Mouse (Mus musculus): ENCODE measurements around the gene Spns3. TPM values are rescaled to one million over a fixed set of nuclear protein-coding genes. Genes with fewer than 3 reads are reported as not detected.

The Spns3 gene
- total and polyA plus RNA-seq, 2 experiments from 2014 or later: 0.04 TPM; not detected in 1

GRCm38 (mm10) chr11:72479499-72479898, 70.8 kb downstream of the Spns3 start:
- WGBS: 62% methylated on average over 2 of the region's 2 CpGs
- DNase-seq (ENCODE audit: low spot score) (no peak), ATAC-seq (ENCODE audit: insufficient read depth, low read depth) (no peak)
- Histone ChIP-seq H3K4me2 (ENCODE audit: low read depth, low read length) (no peak overlapping the region), H3K27ac (ENCODE audit: low read depth) (no peak overlapping the region), H3K36me3 (replicated peaks; ENCODE audit: control insufficient read depth, insufficient read depth, low read length) (no peaks in the 10 kb centered on the region), H3K9me3 (replicated peaks; ENCODE audit: control insufficient read depth, low read length) (no peaks in the 10 kb centered on the region), H3K4me1 (ENCODE audit: control insufficient read depth, insufficient read depth) (peaks cover 15% of the 10 kb centered on the region), H3K27me3 (ENCODE audit: control insufficient read depth, insufficient read depth, low read length) (no peaks in the 10 kb centered on the region), H3K9ac (replicated peaks; ENCODE audit: low read depth, low read length) (no peak overlapping the region), H3K4me3 (ENCODE audit: low read depth, low read length) (no peak overlapping the region)
- TF ChIP-seq CTCF (IDR thresholded peaks at IDR 0.05; ENCODE audit: low read depth) (no peak), EP300 (IDR thresholded peaks at IDR 0.05; ENCODE audit: low read depth) (no peak)

- Histone ChIP-seq H3K4me2 (ENCODE audit: low read depth, low read length) (no peak overlapping the region), H3K27ac (ENCODE audit: low read depth) (peak overlapping the region; percentile 79), H3K9me3 (replicated peaks; ENCODE audit: control insufficient read depth, low read length) (no peaks in the 10 kb centered on the region), H3K27me3 (ENCODE audit: control insufficient read depth, insufficient read depth, low read length) (no peaks in the 10 kb centered on the region), H3K4me1 (ENCODE audit: control insufficient read depth, insufficient read depth) (peaks cover 15% of the 10 kb centered on the region), H3K36me3 (replicated peaks; ENCODE audit: control insufficient read depth, insufficient read depth, low read length) (no peaks in the 10 kb centered on the region), H3K4me3 (ENCODE audit: low read depth, low read length) (no peak overlapping the region), H3K9ac (replicated peaks; ENCODE audit: low read depth, low read length) (no peak overlapping the region)
- 31% methylated on average over 6 of the region's 6 CpGs for WGBS
- 0 out of 2 replicates have a peak, but pooled peaks have one; percentile 31 for ATAC-seq (ENCODE audit: insufficient read depth, low read depth)
- TF ChIP-seq CTCF (IDR thresholded peaks at IDR 0.05; ENCODE audit: low read depth): no peak
- TF ChIP-seq EP300 (IDR thresholded peaks at IDR 0.05; ENCODE audit: low read depth): no peak
- no peak for DNase-seq (ENCODE audit: low spot score)
These were observed 72.1 kb downstream of the Spns3 start for GRCm38 (mm10) chr11:72478228-72478627.

- Histone ChIP-seq H3K9me3 (replicated peaks; ENCODE audit: control insufficient read depth, low read length) (no peaks in the 10 kb centered on the region), H3K4me3 (ENCODE audit: low read depth, low read length) (no peak overlapping the region), H3K27ac (ENCODE audit: low read depth) (peak overlapping the region; percentile 79), H3K36me3 (replicated peaks; ENCODE audit: control insufficient read depth, insufficient read depth, low read length) (no peaks in the 10 kb centered on the region), H3K4me1 (ENCODE audit: control insufficient read depth, insufficient read depth) (peaks cover 15% of the 10 kb centered on the region), H3K4me2 (ENCODE audit: low read depth, low read length) (no peak overlapping the region), H3K9ac (replicated peaks; ENCODE audit: low read depth, low read length) (no peak overlapping the region), H3K27me3 (ENCODE audit: control insufficient read depth, insufficient read depth, low read length) (no peaks in the 10 kb centered on the region)
- DNase-seq (ENCODE audit: low spot score): no peak
- 83% methylated on average over 1 of the region's 1 CpGs for WGBS
- TF ChIP-seq CTCF (IDR thresholded peaks at IDR 0.05; ENCODE audit: low read depth) (no peak), EP300 (IDR thresholded peaks at IDR 0.05; ENCODE audit: low read depth) (no peak)
- ATAC-seq (ENCODE audit: insufficient read depth, low read depth): no peak
These were observed 72.7 kb downstream of the Spns3 start for GRCm38 (mm10) chr11:72477653-72478052.

GRCm38 (mm10) chr11:72477182-72477581, 73.1 kb downstream of the Spns3 start:
- TF ChIP-seq EP300 (IDR thresholded peaks at IDR 0.05; ENCODE audit: low read depth): no peak
- no peak for TF ChIP-seq CTCF (IDR thresholded peaks at IDR 0.05; ENCODE audit: low read depth)
- Histone ChIP-seq H3K9ac (replicated peaks; ENCODE audit: low read depth, low read length) (no peak overlapping the region), H3K36me3 (replicated peaks; ENCODE audit: control insufficient read depth, insufficient read depth, low read length) (no peaks in the 10 kb centered on the region), H3K4me3 (ENCODE audit: low read depth, low read length) (no peak overlapping the region), H3K4me1 (ENCODE audit: control insufficient read depth, insufficient read depth) (peaks cover 12% of the 10 kb centered on the region), H3K27me3 (ENCODE audit: control insufficient read depth, insufficient read depth, low read length) (no peaks in the 10 kb centered on the region), H3K27ac (ENCODE audit: low read depth) (peak overlapping the region; percentile 79), H3K9me3 (replicated peaks; ENCODE audit: control insufficient read depth, low read length) (no peaks in the 10 kb centered on the region), H3K4me2 (ENCODE audit: low read depth, low read length) (no peak overlapping the region)
- DNase-seq (ENCODE audit: low spot score) (no peak), ATAC-seq (ENCODE audit: insufficient read depth, low read depth) (peak; percentile 34; the same call in 1 of the 2 replicates)
- 32% methylated on average over 5 of the region's 5 CpGs for WGBS

GRCm38 (mm10) chr11:72476074-72476625, 74.2 kb downstream of the Spns3 start:
- Histone ChIP-seq H3K4me1 (ENCODE audit: control insufficient read depth, insufficient read depth) (peaks cover 1% of the 10 kb centered on the region; the same call in 1 of the 2 replicates), H3K36me3 (replicated peaks; ENCODE audit: control insufficient read depth, insufficient read depth, low read length) (no peaks in the 10 kb centered on the region), H3K9me3 (replicated peaks; ENCODE audit: control insufficient read depth, low read length) (no peaks in the 10 kb centered on the region), H3K4me3 (ENCODE audit: low read depth, low read length) (no peak overlapping the region), H3K9ac (replicated peaks; ENCODE audit: low read depth, low read length) (no peak overlapping the region), H3K27me3 (ENCODE audit: control insufficient read depth, insufficient read depth, low read length) (no peaks in the 10 kb centered on the region), H3K4me2 (ENCODE audit: low read depth, low read length) (no peak overlapping the region), H3K27ac (ENCODE audit: low read depth) (peak overlapping the region; percentile 58)
- no peak for TF ChIP-seq CTCF (IDR thresholded peaks at IDR 0.05; ENCODE audit: low read depth)
- no peak for TF ChIP-seq EP300 (IDR thresholded peaks at IDR 0.05; ENCODE audit: low read depth)
- ATAC-seq (ENCODE audit: insufficient read depth, low read depth) (no peak), DNase-seq (ENCODE audit: low spot score) (no peak)
- 82% methylated on average over 7 of the region's 7 CpGs for WGBS

GRCm38 (mm10) chr11:72475408-72475807, 74.9 kb downstream of the Spns3 start:
- no peak overlapping the region for H3K9ac ChIP-seq (replicated peaks; ENCODE audit: low read depth, low read length)
- H3K4me2 ChIP-seq (ENCODE audit: low read depth, low read length): no peak overlapping the region

More at GRCm38 (mm10) chr11:72475408-72475807, 74.9 kb downstream of the Spns3 start:
- Histone ChIP-seq H3K9me3 (replicated peaks; ENCODE audit: control insufficient read depth, low read length) (no peaks in the 10 kb centered on the region), H3K27ac (ENCODE audit: low read depth) (peak overlapping the region; percentile 58), H3K36me3 (replicated peaks; ENCODE audit: control insufficient read depth, insufficient read depth, low read length) (no peaks in the 10 kb centered on the region), H3K4me3 (ENCODE audit: low read depth, low read length) (no peak overlapping the region), H3K4me1 (ENCODE audit: control insufficient read depth, insufficient read depth) (peaks cover 1% of the 10 kb centered on the region), H3K27me3 (ENCODE audit: control insufficient read depth, insufficient read depth, low read length) (no peaks in the 10 kb centered on the region)
- ATAC-seq (ENCODE audit: insufficient read depth, low read depth) (peak; percentile 34), DNase-seq (ENCODE audit: low spot score) (no peak)
- 56% methylated on average over 7 of the region's 7 CpGs for whole genome bisulfite sequencing
- TF ChIP-seq EP300 (IDR thresholded peaks at IDR 0.05; ENCODE audit: low read depth): no peak
- no peak for TF ChIP-seq CTCF (IDR thresholded peaks at IDR 0.05; ENCODE audit: low read depth)

Data from heart, postnatal 0 days (tissue).